Mouse (Mus musculus): ENCODE data around the gene Rpl38.

DNA sequence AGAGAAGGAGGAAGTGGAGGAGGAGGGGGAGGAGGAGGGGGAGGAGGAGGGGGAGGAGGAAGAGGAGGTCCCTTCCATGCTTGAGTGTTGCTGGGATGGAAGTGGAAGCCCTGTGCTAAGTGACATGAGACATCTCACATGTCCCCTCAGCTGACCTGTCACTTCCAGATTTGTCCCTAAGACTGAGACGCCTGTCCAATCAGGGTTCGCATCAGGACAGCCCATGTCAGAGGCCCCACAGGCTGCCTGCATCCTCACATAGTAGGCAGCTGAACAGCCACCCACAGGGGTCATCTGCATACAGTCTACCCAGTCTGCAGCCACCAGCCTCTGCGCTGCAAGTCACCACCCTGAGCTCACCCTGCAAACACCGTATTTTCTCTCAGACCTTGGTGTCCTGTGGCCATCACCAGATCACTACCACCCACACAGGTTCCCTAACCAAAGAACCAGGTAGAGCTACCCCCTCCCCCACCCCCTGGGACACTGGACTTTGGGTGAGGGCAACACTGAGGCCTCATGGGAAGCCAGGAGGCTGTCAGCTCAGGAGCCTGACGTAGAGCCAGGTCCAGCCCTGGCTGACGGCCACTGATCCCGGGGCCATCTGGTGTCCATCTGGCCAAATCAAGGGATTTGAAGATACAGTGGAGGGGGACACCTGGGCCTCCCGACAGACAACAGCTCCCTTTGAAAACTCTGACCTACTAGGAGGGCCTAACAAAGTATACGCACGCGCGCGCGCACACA, 16.5 kb downstream of the Rpl38 start:
- no peak for TF ChIP-seq CTCF (IDR thresholded peaks at IDR 0.05; ENCODE audit: low read depth)
- TF ChIP-seq EP300 (IDR thresholded peaks at IDR 0.05; ENCODE audit: low read depth), result no peak
